Mouse (Mus musculus): ENCODE measurements around the gene Gm364.

- no peak for TF ChIP-seq CHD2 (IDR thresholded peaks at IDR 0.05; ENCODE audit: low read depth, low read length)
- no peak for TF ChIP-seq ZC3H11A (IDR thresholded peaks at IDR 0.05; ENCODE audit: borderline replicate concordance, low read depth, low read length)
- no peak for TF ChIP-seq HCFC1 (IDR thresholded peaks at IDR 0.05; ENCODE audit: borderline replicate concordance, insufficient read depth, low read length)
Measured at GRCm38 (mm10) chrX:57403651-57404050, 5.3 kb upstream of the Gm364 start.
